Mouse (Mus musculus): ENCODE results near the gene Ccdc60.
"Not testable (repeated sequence)": the region's sequence is repeated elsewhere in the genome, so short reads cannot be mapped to it uniquely, and the experiment has no call there.

The Ccdc60 gene

GRCm38 (mm10) chr5:116192693-116193092 lies 96.1 kb downstream of the Ccdc60 start:
- no peak for DNase-seq (ENCODE audit: low spot score)

DNA sequence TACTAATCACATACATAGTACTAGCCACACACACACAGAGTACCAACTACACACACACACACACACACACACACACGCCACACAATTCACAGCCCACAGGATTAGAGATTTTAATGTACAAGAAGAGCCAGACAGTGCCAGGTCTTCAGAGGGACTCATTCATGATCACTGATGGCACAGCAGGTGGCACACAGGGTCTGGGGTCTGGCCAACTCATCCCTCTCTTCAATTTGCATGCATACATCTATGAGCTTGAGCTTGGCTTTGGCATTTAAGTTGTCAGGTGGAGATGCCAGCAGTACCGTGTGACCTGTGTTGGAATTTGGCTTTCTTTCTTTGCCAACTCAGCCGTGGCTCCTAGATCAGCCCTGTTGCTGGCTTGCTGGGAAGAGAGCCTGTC lies 97.2 kb downstream of the Ccdc60 start:
- DNase-seq (ENCODE audit: low spot score): no peak

DNA sequence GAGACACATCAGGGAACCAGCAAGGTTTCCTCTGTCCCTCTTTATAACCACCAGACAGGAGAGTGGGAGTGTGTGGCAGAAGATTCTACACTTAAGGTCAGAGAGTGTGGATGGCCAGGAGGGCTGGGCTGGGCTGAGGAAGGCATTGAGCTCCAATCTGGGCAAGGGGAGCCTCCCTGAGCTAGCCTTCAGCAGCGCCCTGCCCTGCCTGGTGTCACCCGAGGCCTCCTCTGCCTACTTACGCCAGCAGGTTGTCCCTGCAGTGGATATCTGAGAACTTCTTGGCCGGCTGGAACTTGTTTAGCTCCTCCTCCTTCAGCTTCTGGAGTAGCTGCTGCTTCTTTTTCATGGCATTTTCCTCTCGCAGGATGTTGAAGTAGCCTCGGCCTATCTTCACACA lies 99.0 kb downstream of the Ccdc60 start:
- no peak for DNase-seq (ENCODE audit: low spot score)

DNA sequence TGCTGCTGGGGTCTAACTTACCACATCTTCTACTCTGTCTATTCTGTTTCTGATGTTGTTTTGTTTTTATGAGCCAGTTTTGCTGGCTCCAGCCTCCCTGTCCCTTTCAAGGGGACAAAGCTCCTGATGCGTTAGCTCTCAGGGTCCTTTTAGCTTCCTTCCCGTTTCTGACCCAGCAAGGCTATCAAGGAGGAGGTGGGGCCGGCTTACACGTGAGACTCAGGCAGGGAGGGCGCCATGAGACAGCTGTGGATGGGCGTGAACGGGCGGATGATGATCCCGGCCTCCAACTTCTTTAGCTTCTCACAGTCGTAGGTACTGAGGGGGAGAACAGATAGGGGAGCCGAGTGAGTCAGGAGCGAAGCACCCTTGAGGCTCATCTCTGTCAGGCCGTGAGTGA lies 108.2 kb downstream of the Ccdc60 start:
- no peak for DNase-seq (ENCODE audit: low spot score)

- no peak for DNase-seq (ENCODE audit: low spot score)
These were observed 117.1 kb downstream of the Ccdc60 start for GRCm38 (mm10) chr5:116171721-116172120.

- no peak for DNase-seq (ENCODE audit: low spot score)
These were observed 121.8 kb downstream of the Ccdc60 start for GRCm38 (mm10) chr5:116166965-116167364.

- DNase-seq (ENCODE audit: low spot score): no peak
These were observed 123.4 kb downstream of the Ccdc60 start for GRCm38 (mm10) chr5:116165203-116165888.

DNA sequence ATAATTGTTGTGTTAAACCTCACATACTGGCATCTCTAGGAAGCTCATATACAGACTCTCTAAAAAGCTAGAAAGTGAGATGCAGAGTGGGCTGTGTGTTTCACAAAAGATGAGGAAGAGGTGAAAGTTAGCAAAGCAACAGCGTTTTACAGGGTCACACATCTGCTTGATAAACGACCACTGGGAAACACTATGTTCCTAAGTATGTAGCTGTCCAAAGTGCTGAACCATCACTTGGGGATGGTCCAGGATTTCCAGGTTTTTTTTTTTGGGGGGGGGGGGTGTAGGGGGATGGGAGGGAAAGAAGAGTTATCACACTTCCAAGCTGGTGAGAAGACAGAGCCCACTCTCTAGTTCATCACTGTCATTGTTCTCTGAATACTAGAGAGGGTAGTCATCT lies 134.0 kb downstream of the Ccdc60 start:
- no peak for DNase-seq (ENCODE audit: low spot score)

- not testable (repeated sequence) for DNase-seq (ENCODE audit: low spot score)
These were observed 142.3 kb downstream of the Ccdc60 start for GRCm38 (mm10) chr5:116146446-116146845.

- no peak for DNase-seq (ENCODE audit: low spot score)
These were observed 144.1 kb downstream of the Ccdc60 start for GRCm38 (mm10) chr5:116144711-116145110.

DNA sequence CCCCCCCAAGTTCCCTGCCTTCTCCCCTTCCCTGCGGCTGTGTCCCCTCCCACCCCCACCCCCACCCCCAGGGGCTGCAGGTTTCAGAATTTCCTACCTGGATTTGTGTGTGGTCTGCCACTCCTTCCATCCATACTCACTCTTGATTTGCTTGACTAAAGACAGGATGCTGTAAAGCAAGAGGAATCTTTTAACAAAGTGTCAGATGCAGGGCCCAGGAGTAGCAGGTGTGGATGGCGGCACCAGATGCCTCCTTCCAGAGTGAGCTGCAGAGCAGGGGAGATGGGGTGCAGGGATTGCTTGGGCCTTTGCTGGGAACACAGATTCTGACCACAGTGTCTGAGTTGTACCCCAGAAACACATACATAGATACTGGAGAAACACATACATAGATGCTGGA lies 148.1 kb downstream of the Ccdc60 start:
- DNase-seq (ENCODE audit: low spot score): no peak

GRCm38 (mm10) chr5:116123344-116123743 lies 165.4 kb downstream of the Ccdc60 start:
- no peak for DNase-seq (ENCODE audit: low spot score)

DNA sequence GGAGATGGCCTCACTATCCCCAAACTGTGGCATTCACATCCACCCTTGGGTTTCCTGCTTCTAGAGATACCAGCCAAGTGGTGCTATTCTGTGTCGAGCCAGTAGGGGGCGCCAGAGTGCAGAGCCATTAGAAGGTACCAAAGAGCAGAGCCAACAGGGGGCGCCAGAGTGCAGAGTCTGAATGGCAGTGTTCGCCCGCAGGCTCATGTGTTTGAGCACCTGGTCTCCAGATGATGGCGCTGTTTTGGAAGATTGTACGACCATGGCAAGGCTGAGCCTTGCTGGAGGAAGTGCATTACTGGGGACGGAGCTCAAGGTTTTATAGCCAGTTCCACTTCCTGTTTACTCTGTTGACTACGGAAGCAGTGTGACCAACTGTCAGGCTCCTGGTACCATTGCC lies 172.2 kb downstream of the Ccdc60 start:
- no peak for DNase-seq (ENCODE audit: low spot score)

DNA sequence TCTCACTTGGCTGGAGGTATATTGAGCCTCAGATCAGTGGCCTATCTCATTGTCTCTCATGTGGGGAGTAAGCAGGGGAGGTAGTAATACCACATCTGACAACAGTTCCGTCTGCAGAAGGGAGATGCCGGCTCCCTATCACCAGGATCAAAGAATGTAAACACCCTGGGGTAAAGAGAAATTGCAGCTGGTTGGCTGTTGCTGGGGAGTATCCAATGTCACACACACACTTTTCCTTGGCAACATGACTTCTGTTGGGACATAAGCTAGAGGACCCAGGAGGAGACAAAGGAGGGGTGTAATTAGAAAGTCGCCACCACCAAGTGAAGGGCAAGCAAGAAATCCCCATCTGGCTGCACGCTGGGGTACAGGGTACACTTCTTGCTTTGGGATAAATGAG lies 172.7 kb downstream of the Ccdc60 start:
- no peak for DNase-seq (ENCODE audit: low spot score)

GRCm38 (mm10) chr5:116115071-116115834 lies 173.5 kb downstream of the Ccdc60 start:
- DNase-seq (ENCODE audit: low spot score): no peak

DNA sequence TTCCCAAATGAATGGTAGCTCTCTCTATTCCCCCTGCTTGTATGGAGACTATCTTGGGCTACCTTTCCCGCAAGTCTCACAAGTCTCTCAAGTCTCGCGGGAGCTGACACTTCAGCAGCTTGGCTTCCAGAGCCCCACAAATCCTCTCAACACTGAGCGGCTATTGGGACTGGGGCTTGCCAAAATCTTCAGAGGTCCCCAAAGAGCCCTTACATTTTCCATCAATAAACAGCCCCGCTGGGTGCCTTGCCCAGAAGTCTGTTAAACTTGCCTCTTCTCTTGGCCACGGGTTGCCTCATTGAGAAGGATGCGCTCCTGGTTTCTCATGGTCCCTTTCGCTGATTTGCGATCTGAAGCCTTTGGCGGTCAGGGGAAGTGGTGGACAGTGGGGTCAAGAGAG lies 180.1 kb downstream of the Ccdc60 start:
- DNase-seq (ENCODE audit: low spot score): no peak

DNA sequence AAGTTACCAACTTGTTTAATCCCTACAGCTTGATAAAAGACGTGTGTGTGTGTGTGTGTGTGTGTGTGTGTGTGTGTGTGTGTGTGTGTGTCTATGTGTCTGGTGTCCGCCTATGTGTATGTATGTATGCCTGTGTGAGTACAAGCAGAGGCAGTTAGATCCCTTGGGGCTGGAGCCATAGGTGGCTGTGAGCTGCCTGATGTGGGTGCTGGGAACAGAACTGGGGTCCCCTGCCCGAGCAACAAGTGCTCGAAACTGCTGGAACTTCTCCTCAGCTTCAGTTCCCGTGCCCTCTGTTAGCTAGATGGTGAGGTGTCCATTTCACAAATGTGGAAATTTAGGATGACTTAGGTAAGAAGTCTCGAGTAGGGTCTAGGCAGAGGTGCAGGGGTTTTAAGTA lies 204.6 kb downstream of the Ccdc60 start:
- DNase-seq (ENCODE audit: low spot score): no peak

- no peak for DNase-seq (ENCODE audit: low spot score)
These were observed 205.7 kb downstream of the Ccdc60 start, which contains the start of gene Tmem233 for GRCm38 (mm10) chr5:116083081-116083480. Gene Tmem233, minus strand, starts transcription at chr5:116083244.

DNA sequence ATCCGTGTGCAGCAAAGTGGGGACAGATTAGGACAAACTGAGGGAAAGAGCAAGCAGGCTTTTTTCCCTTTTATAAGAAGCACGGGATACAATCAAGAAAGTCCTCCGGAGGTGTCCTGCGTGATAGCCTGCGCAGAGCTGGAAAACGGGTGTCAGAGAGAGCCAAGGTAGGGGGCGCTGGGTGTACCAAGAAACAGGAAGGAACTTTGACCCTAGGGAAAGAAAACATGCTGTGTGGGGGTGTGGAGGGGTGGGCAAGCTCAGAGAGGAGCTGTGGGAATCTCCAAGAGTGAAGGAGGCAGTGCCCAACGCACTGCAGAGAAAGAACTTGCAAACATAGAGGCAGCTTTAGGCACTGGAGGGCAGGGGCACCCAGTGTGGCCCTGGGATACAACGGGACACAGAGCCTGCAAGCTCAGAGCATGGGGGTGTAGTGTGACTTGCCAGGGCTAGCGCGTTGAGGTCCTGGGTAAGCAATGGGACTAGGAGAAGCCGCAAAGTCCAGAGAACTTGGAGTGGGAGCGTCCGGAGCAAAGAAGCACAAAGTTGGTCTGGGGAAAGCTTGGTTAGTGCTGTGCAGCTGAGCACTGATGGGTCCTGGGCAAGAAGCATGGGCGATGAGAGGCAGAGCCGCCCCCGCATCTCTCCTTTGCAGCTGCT lies 206.4 kb downstream of the Ccdc60 start:
- DNase-seq (ENCODE audit: low spot score): no peak

DNA sequence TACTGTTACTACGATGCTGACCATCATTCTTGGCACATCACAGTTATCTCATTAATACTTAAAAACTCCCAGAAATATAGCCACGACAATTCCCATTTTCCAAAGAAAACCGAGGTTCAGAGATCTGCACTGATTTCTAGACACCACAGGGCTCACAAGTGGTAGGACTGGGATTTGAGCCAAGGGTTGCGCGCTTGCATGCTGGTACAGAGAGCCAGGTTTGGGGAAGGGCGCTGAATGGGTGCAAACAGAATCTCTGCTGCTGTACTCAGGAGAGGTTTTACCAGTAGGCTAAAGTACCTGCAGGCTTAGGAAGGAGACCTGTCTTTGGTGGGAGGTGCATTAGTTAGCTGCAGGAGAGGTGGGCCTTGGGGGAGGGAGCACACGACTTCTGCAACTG lies 207.2 kb downstream of the Ccdc60 start:
- DNase-seq (ENCODE audit: low spot score): no peak

DNA sequence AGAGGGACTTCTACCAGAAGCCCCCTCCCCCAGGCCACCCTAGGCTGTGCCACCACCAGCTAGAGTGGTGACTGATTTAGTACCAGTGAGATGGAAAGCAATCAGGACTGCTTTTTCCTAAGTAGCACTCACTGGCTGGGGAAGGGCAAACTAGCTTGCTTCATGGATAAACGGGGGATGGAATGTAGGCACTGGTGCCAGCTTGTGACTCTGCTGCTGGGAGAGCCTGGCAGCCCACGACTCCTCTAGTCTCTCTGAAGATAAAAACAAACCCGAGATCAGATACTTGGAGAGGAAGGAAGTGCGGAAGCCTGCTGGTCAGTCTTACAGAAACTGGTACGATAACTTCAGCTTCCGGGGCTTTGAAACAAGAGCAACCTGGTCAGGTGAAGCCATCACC lies 208.0 kb downstream of the Ccdc60 start:
- DNase-seq (ENCODE audit: low spot score): no peak
